ENCODE assay signal across 17 mouse cellular contexts in genomic region chr6:8583892-8584291, GRCm38 (mm10).
"Had no signal": no experiment of that assay in that cellular context is flagged by ENCODE, and none has a peak within 500 bp of the region (broad histone marks: within the 10 kb centered on the region; RNA-seq: fewer than 3 reads in every experiment).

No protein-coding gene starts in this region.

- H3K27ac ChIP-seq: kidney, embryonic 15.5 days; layer of hippocampus, adult 2 months; liver, embryonic 13.5 days; midbrain, embryonic 10.5 days; midbrain, embryonic 13.5 days; stomach, postnatal 0 days had no signal

- H3K9me3 ChIP-seq: kidney, embryonic 15.5 days; liver, embryonic 13.5 days; midbrain, embryonic 10.5 days; midbrain, embryonic 13.5 days had no signal

- DNase-seq: kidney, adult 8-10 months; kidney, postnatal 10 days; layer of hippocampus, adult 9-11 months; liver, embryonic 13.5 days; lung, adult 2 months; lung, postnatal 14 days; lung, postnatal 4 days; right cerebral cortex, adult 18-20 months; right cerebral cortex, postnatal 14 days; right cerebral cortex, postnatal 4 days; thymus, postnatal 36 days had no signal

- H3K9ac ChIP-seq: kidney, embryonic 15.5 days; liver, embryonic 13.5 days; midbrain, embryonic 13.5 days had no signal

- H3K27me3 ChIP-seq: kidney, embryonic 15.5 days; liver, embryonic 13.5 days; midbrain, embryonic 13.5 days had no signal

- H3K4me2 ChIP-seq: kidney, embryonic 15.5 days; liver, embryonic 13.5 days; midbrain, embryonic 13.5 days had no signal

- ATAC-seq: midbrain, embryonic 13.5 days; midbrain, embryonic 16.5 days had no signal

- H3K4me3 ChIP-seq: kidney, embryonic 15.5 days; layer of hippocampus, adult 2 months; liver, embryonic 13.5 days; midbrain, embryonic 10.5 days; midbrain, embryonic 13.5 days had no signal

- H3K36me3 ChIP-seq: liver, embryonic 13.5 days had no signal

- H3K4me1 ChIP-seq: kidney, embryonic 15.5 days; liver, embryonic 13.5 days; midbrain, embryonic 10.5 days; midbrain, embryonic 13.5 days had no signal
